Mouse (Mus musculus) midbrain, embryonic 16.5 days (tissue): ENCODE data around the gene Eci3. TPM values are rescaled to one million over a fixed set of nuclear protein-coding genes. Genes with fewer than 3 reads are reported as not detected.
"Not testable (repeated sequence)": the region's sequence is repeated elsewhere in the genome, so short reads cannot be mapped to it uniquely, and the experiment has no call there.

Experiments
- ATAC-seq: fragments of 200-750 bp; cut with Nextera tagmentation; 2 replicates; pipeline ENCODE4 v1.8.0; 2017; ENCODE audit warnings: moderate TSS enrichment
- H3K27ac ChIP-seq: fragments of 300-500 bp; sonication (generic); 2 replicates; pipeline ENCODE4 v1.5.1; 2014; ENCODE audit warnings: mild to moderate bottlenecking, low read length, mixed read lengths
- H3K27me3 ChIP-seq: fragments of 300-500 bp; sonication (generic); 2 replicates; pipeline ENCODE4 v1.6.1; 2014; ENCODE audit warnings: low read depth, low read length, mixed read lengths; ENCODE audit not compliant: control insufficient read depth, insufficient read depth
- H3K36me3 ChIP-seq: fragments of 300-500 bp; sonication (generic); 2 replicates; pipeline ENCODE4 v1.6.1; 2014; ENCODE audit warnings: mild to moderate bottlenecking, low read length, moderate library complexity, mixed read lengths; ENCODE audit not compliant: control insufficient read depth, insufficient read depth
- H3K4me1 ChIP-seq: fragments of 300-500 bp; sonication (generic); 2 replicates; pipeline ENCODE4 v1.6.1; 2014; ENCODE audit warnings: mild to moderate bottlenecking, low read length, mixed read lengths; ENCODE audit not compliant: control insufficient read depth, insufficient read depth
- H3K4me2 ChIP-seq: fragments of 300-500 bp; sonication (generic); 2 replicates; pipeline ENCODE4 v1.6.1; 2014; ENCODE audit warnings: mild to moderate bottlenecking, low read length, mixed read lengths
- H3K4me3 ChIP-seq: fragments of 300-500 bp; sonication (generic); 2 replicates; pipeline ENCODE4 v1.5.1; 2014; ENCODE audit warnings: low read depth, mild to moderate bottlenecking, low read length, moderate library complexity, mixed read lengths
- H3K9ac ChIP-seq: fragments of 300-500 bp; sonication (generic); 2 replicates; pipeline ENCODE4 v1.6.1; 2014; ENCODE audit warnings: low read depth, low read length, mixed read lengths
- H3K9me3 ChIP-seq: fragments of 300-500 bp; sonication (generic); replicated peaks from 2 replicates; pipeline ENCODE4 v1.6.1; 2014; ENCODE audit warnings: mild to moderate bottlenecking, low read length, mixed read lengths; ENCODE audit not compliant: control insufficient read depth, poor library complexity, severe bottlenecking
- WGBS: fragments of 180-500 bp; shearing (Covaris S2); extraction: QIAGEN DNeasy Blood & Tissue Kit; methylation state at CpG from one replicate; pipeline ENCODE4 v1.1.7; 2014; 5-methylcytosine and 5-hydroxymethylcytosine counted together
- polyA plus RNA-seq: library from polyadenylated mRNA; unstranded; fragments of >200 nt; fragmentation: Nextera tagmentation; extraction: Ambion mirVana; gene quantifications from 2 replicates; pipeline ENCODE4 v1.2.1, GENCODE M21; 2015

Gene Eci3
- polyA plus RNA-seq = 0.37 and 1.0 TPM in 2 replicates

GRCm38 (mm10) chr13:34963511-34964397, at the start of gene Eci3:
TSS of gene Eci3 (minus strand) at chr13:34963810.
- H3K36me3 ChIP-seq = no peaks in the 10 kb centered on the region
- H3K4me1 ChIP-seq = peaks cover 7% of the 10 kb centered on the region; the same call in 1 of the 2 replicates
- H3K9ac ChIP-seq = peak within 1 kb of the TSS; percentile 50
- 3% methylated on average over 30 of the region's 32 CpGs for WGBS
- H3K4me3 ChIP-seq = peak within 1 kb of the TSS; percentile 35
- ATAC-seq = peak; percentile 82
- peak within 1 kb of the TSS; percentile 74 for H3K4me2 ChIP-seq
- no peaks in the 10 kb centered on the region for H3K9me3 ChIP-seq
- no peaks in the 10 kb centered on the region; the same call in 1 of the 2 replicates for H3K27me3 ChIP-seq
- H3K27ac ChIP-seq = no peak within 1 kb of the TSS

GRCm38 (mm10) chr13:34995925-34996324, 32.3 kb upstream of the Eci3 start:
- Histone ChIP-seq H3K4me1 (peaks cover 11% of the 10 kb centered on the region; the same call in 1 of the 2 replicates), H3K27me3 (no peaks in the 10 kb centered on the region), H3K27ac (no peak overlapping the region), H3K9me3 (peaks cover 5% of the 10 kb centered on the region; the same call in 1 of the 2 replicates), H3K4me2 (no peak overlapping the region), H3K36me3 (no peaks in the 10 kb centered on the region), H3K9ac (no peak overlapping the region), H3K4me3 (no peak overlapping the region)
- 85% methylated on average over 2 of the region's 2 CpGs for WGBS
- ATAC-seq = no peak

- H3K9me3 ChIP-seq = peaks cover 5% of the 10 kb centered on the region; the same call in 1 of the 2 replicates
- WGBS = under 1% methylated on average over 33 of the region's 33 CpGs
- H3K36me3 ChIP-seq = 0 out of 2 replicates have a peak, but pooled peaks cover 7% of the 10 kb centered on the region
- ATAC-seq = peak; percentile 96
- peak overlapping the region; percentile 67 for H3K4me3 ChIP-seq
- peak overlapping the region; percentile 81 for H3K27ac ChIP-seq
- peak overlapping the region; percentile 81 for H3K4me2 ChIP-seq
- peaks cover 11% of the 10 kb centered on the region; the same call in 1 of the 2 replicates for H3K4me1 ChIP-seq
- H3K27me3 ChIP-seq = no peaks in the 10 kb centered on the region
- H3K9ac ChIP-seq = peak overlapping the region; percentile 80
Measured at GRCm38 (mm10) chr13:34993983-34994811, 30.6 kb upstream of the Eci3 start.

- Histone ChIP-seq H3K36me3 (0 out of 2 replicates have a peak, but pooled peaks cover 7% of the 10 kb centered on the region), H3K4me3 (peak overlapping the region; percentile 67), H3K27me3 (no peaks in the 10 kb centered on the region), H3K4me2 (peak overlapping the region; percentile 81), H3K4me1 (peaks cover 11% of the 10 kb centered on the region; the same call in 1 of the 2 replicates), H3K27ac (peak overlapping the region; percentile 81), H3K9ac (peak overlapping the region; percentile 80), H3K9me3 (peaks cover 3% of the 10 kb centered on the region; the same call in 1 of the 2 replicates)
- under 1% methylated on average over 22 of the region's 22 CpGs for WGBS
- peak; percentile 67 for ATAC-seq
Measured at GRCm38 (mm10) chr13:34993595-34993982, 30.0 kb upstream of the Eci3 start.

- Histone ChIP-seq H3K9ac (no peak overlapping the region), H3K36me3 (peaks cover 7% of the 10 kb centered on the region; the same call in 1 of the 2 replicates)
- WGBS = 71% methylated on average over 4 of the region's 4 CpGs
Measured at GRCm38 (mm10) chr13:34993085-34993484, 29.5 kb upstream of the Eci3 start.

GRCm38 (mm10) chr13:34991581-34992273, 28.1 kb upstream of the Eci3 start:
- peaks cover 11% of the 10 kb centered on the region; the same call in 1 of the 2 replicates for H3K4me1 ChIP-seq
- H3K4me2 ChIP-seq = peak overlapping the region; percentile 5; the same call in 1 of the 2 replicates
- 76% methylated on average over 4 of the region's 4 CpGs for WGBS

More at GRCm38 (mm10) chr13:34993085-34993484, 29.5 kb upstream of the Eci3 start:
- Histone ChIP-seq H3K4me1 (peaks cover 11% of the 10 kb centered on the region; the same call in 1 of the 2 replicates), H3K27me3 (no peaks in the 10 kb centered on the region), H3K4me2 (peak overlapping the region; percentile 81), H3K4me3 (peak overlapping the region; percentile 67), H3K27ac (no peak overlapping the region; the same call in 1 of the 2 replicates), H3K9me3 (no peaks in the 10 kb centered on the region)
- ATAC-seq = no peak

GRCm38 (mm10) chr13:34983479-34983878, 19.9 kb upstream of the Eci3 start:
- H3K4me3 ChIP-seq, H3K27ac ChIP-seq, H3K4me2 ChIP-seq, H3K27me3 ChIP-seq, H3K4me1 ChIP-seq, ATAC-seq, H3K9ac ChIP-seq, H3K9me3 ChIP-seq: not testable (repeated sequence)
- 92% methylated on average over 1 of the region's 1 CpGs for WGBS
- H3K36me3 ChIP-seq = peaks cover 28% of the 10 kb centered on the region

More at GRCm38 (mm10) chr13:34991581-34992273, 28.1 kb upstream of the Eci3 start:
- Histone ChIP-seq H3K9ac (no peak overlapping the region), H3K36me3 (peaks cover 17% of the 10 kb centered on the region), H3K9me3 (no peaks in the 10 kb centered on the region), H3K27me3 (no peaks in the 10 kb centered on the region), H3K4me3 (no peak overlapping the region), H3K27ac (no peak overlapping the region)
- no peak for ATAC-seq

GRCm38 (mm10) chr13:34978635-34979034, 15.0 kb upstream of the Eci3 start:
- peaks cover 23% of the 10 kb centered on the region for H3K36me3 ChIP-seq

More at GRCm38 (mm10) chr13:34978635-34979034, 15.0 kb upstream of the Eci3 start:
- not testable (repeated sequence) for H3K4me1 ChIP-seq, H3K27ac ChIP-seq, H3K27me3 ChIP-seq, H3K4me2 ChIP-seq, H3K9me3 ChIP-seq, ATAC-seq, H3K9ac ChIP-seq, H3K4me3 ChIP-seq
- WGBS = 65% methylated on average over 5 of the region's 5 CpGs
